Mouse (Mus musculus): ENCODE results near the gene Ece1. TPM values are rescaled to one million over a fixed set of nuclear protein-coding genes. Genes with fewer than 3 reads are reported as not detected.
A peak's percentile ranks its signal among the peaks of the same experiment; 100 is the strongest.

Ece1 gene
- total and polyA plus RNA-seq, 2 experiments from 2014 or later: 23.0 to 40.0 TPM

GRCm38 (mm10) chr4:137820721-137821120 lies 41.3 kb upstream of the Ece1 start:
- Histone ChIP-seq H3K9me3 (ENCODE audit: low read length) (no peaks in the 10 kb centered on the region), H3K9ac (replicated peaks; ENCODE audit: low read length) (no peak overlapping the region), H3K4me1 (ENCODE audit: insufficient read depth, low read length) (no peaks in the 10 kb centered on the region), H3K4me3 (ENCODE audit: low read length) (no peak overlapping the region), H3K27me3 (ENCODE audit: insufficient read depth, low read length) (no peaks in the 10 kb centered on the region), H3K36me3 (ENCODE audit: insufficient read depth, low read length) (no peaks in the 10 kb centered on the region), H3K27ac (no peak overlapping the region), H3K4me2 (ENCODE audit: low read depth, low read length) (no peak overlapping the region)
- TF ChIP-seq CTCF (IDR thresholded peaks at IDR 0.05; ENCODE audit: low read depth): no peak
- WGBS: 64% methylated on average over 3 of the region's 3 CpGs
- DNase-seq (ENCODE audit: low spot score) (no peak), ATAC-seq (no peak)

- Histone ChIP-seq H3K27ac (no peak overlapping the region), H3K4me2 (ENCODE audit: low read depth, low read length) (no peak overlapping the region), H3K27me3 (ENCODE audit: insufficient read depth, low read length) (no peaks in the 10 kb centered on the region), H3K9ac (replicated peaks; ENCODE audit: low read length) (no peak overlapping the region), H3K9me3 (ENCODE audit: low read length) (no peaks in the 10 kb centered on the region), H3K4me1 (ENCODE audit: insufficient read depth, low read length) (no peaks in the 10 kb centered on the region), H3K36me3 (ENCODE audit: insufficient read depth, low read length) (no peaks in the 10 kb centered on the region), H3K4me3 (ENCODE audit: low read length) (no peak overlapping the region)
- DNase-seq (ENCODE audit: low spot score) (no peak), ATAC-seq (no peak)
- WGBS: 90% methylated on average over 5 of the region's 5 CpGs
- TF ChIP-seq CTCF (IDR thresholded peaks at IDR 0.05; ENCODE audit: low read depth): no peak
Measured at GRCm38 (mm10) chr4:137822537-137822936, 39.5 kb upstream of the Ece1 start.

DNA sequence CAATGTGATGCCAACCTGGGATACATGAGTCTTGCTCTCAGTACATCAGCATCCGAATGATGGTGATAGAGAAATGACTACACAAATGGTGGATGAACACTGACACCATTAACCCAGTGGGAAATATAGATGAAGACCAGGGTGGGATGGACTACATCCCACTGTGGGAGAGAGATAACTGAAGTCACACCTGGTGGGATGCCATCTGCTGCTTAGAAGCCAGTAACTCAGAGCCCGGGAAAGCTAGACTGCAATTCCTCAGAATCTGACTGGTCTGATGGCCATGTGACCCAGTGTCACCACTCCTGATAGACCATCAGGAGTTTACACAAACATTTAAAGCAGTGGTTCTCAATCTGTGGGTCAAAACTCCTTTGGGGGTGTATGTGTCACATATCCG lies 38.5 kb upstream of the Ece1 start:
- no peaks in the 10 kb centered on the region for H3K27me3 ChIP-seq (ENCODE audit: insufficient read depth, low read length)
- no peak for TF ChIP-seq CTCF (IDR thresholded peaks at IDR 0.05; ENCODE audit: low read depth)
- no peak overlapping the region for H3K4me3 ChIP-seq (ENCODE audit: low read length)
- no peak overlapping the region for H3K9ac ChIP-seq (replicated peaks; ENCODE audit: low read length)
- DNase-seq (ENCODE audit: low spot score): no peak
- 87% methylated on average over 3 of the region's 3 CpGs for WGBS
- no peak for ATAC-seq
- no peak overlapping the region for H3K27ac ChIP-seq
- no peaks in the 10 kb centered on the region for H3K4me1 ChIP-seq (ENCODE audit: insufficient read depth, low read length)
- no peaks in the 10 kb centered on the region for H3K36me3 ChIP-seq (ENCODE audit: insufficient read depth, low read length)
- no peaks in the 10 kb centered on the region for H3K9me3 ChIP-seq (ENCODE audit: low read length)
- H3K4me2 ChIP-seq (ENCODE audit: low read depth, low read length): no peak overlapping the region

DNA sequence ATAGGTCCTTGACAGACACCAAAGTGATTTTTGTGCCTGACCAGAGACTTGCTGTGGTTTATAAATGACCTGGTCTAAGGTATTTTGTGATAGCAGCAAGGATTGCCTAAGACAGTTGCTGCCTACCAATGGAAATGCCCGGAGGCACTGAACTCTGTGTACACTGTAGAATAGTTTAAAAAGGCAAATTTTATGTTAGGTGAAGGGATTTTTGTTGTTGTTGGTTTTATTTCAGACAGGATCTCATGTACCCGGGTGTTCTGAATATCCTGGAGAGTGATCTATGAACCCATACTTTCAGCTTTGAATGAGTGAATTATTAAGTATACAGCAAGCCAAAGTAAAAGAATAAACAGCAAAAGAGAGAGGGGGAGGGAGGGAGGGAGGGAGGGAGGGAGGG lies 37.2 kb upstream of the Ece1 start:
- ATAC-seq (no peak), DNase-seq (ENCODE audit: low spot score) (no peak)
- no peak for TF ChIP-seq CTCF (IDR thresholded peaks at IDR 0.05; ENCODE audit: low read depth)
- Histone ChIP-seq H3K27ac (no peak overlapping the region), H3K36me3 (ENCODE audit: insufficient read depth, low read length) (no peaks in the 10 kb centered on the region), H3K4me2 (ENCODE audit: low read depth, low read length) (no peak overlapping the region), H3K4me3 (ENCODE audit: low read length) (no peak overlapping the region), H3K27me3 (ENCODE audit: insufficient read depth, low read length) (no peaks in the 10 kb centered on the region), H3K9me3 (ENCODE audit: low read length) (no peaks in the 10 kb centered on the region), H3K4me1 (ENCODE audit: insufficient read depth, low read length) (no peaks in the 10 kb centered on the region), H3K9ac (replicated peaks; ENCODE audit: low read length) (no peak overlapping the region)
- 80% methylated on average over 2 of the region's 2 CpGs for WGBS

DNA sequence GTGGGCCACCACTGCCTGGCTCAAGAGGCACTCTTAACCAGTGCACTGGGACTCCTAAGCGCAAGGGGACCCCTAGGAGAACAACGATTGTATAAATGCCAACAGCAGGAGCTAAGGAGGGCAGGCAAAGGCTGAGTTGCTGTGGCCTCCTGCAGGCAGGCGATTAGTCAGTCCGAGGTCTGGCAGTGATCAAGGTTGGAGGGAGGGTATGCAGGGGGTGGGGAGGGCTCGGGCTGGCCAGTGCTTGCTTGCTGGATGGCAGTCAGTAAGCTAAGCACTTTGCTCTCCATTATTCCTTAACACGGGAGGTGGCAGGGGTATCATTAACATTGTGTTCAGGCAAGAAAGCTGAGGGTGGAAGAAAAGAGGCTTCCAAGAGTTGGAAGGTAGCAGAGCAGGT lies 31.7 kb upstream of the Ece1 start:
- TF ChIP-seq CTCF (IDR thresholded peaks at IDR 0.05; ENCODE audit: low read depth): no peak
- 21% methylated on average over 6 of the region's 6 CpGs for WGBS

GRCm38 (mm10) chr4:137831598-137831997 lies 30.4 kb upstream of the Ece1 start:
- no peak overlapping the region for H3K4me3 ChIP-seq (ENCODE audit: low read length)
- TF ChIP-seq CTCF (IDR thresholded peaks at IDR 0.05; ENCODE audit: low read depth): no peak
- H3K27ac ChIP-seq: no peak overlapping the region
- H3K36me3 ChIP-seq (ENCODE audit: insufficient read depth, low read length): no peaks in the 10 kb centered on the region
- H3K9ac ChIP-seq (replicated peaks; ENCODE audit: low read length): no peak overlapping the region
- ATAC-seq (no peak), DNase-seq (ENCODE audit: low spot score) (no peak)
- 83% methylated on average over 11 of the region's 11 CpGs for WGBS
- no peaks in the 10 kb centered on the region for H3K27me3 ChIP-seq (ENCODE audit: insufficient read depth, low read length)
- H3K9me3 ChIP-seq (ENCODE audit: low read length): no peaks in the 10 kb centered on the region
- H3K4me1 ChIP-seq (ENCODE audit: insufficient read depth, low read length): no peaks in the 10 kb centered on the region
- H3K4me2 ChIP-seq (ENCODE audit: low read depth, low read length): no peak overlapping the region

More for the DNA sequence above, 31.7 kb upstream of the Ece1 start:
- no peak overlapping the region for H3K9ac ChIP-seq (replicated peaks; ENCODE audit: low read length)
- H3K27ac ChIP-seq: no peak overlapping the region
- no peaks in the 10 kb centered on the region for H3K27me3 ChIP-seq (ENCODE audit: insufficient read depth, low read length)
- DNase-seq (ENCODE audit: low spot score) (no peak), ATAC-seq (no peak)
- H3K4me3 ChIP-seq (ENCODE audit: low read length): no peak overlapping the region
- no peaks in the 10 kb centered on the region for H3K9me3 ChIP-seq (ENCODE audit: low read length)
- no peak overlapping the region for H3K4me2 ChIP-seq (ENCODE audit: low read depth, low read length)
- H3K36me3 ChIP-seq (ENCODE audit: insufficient read depth, low read length): no peaks in the 10 kb centered on the region
- no peaks in the 10 kb centered on the region for H3K4me1 ChIP-seq (ENCODE audit: insufficient read depth, low read length)

DNA sequence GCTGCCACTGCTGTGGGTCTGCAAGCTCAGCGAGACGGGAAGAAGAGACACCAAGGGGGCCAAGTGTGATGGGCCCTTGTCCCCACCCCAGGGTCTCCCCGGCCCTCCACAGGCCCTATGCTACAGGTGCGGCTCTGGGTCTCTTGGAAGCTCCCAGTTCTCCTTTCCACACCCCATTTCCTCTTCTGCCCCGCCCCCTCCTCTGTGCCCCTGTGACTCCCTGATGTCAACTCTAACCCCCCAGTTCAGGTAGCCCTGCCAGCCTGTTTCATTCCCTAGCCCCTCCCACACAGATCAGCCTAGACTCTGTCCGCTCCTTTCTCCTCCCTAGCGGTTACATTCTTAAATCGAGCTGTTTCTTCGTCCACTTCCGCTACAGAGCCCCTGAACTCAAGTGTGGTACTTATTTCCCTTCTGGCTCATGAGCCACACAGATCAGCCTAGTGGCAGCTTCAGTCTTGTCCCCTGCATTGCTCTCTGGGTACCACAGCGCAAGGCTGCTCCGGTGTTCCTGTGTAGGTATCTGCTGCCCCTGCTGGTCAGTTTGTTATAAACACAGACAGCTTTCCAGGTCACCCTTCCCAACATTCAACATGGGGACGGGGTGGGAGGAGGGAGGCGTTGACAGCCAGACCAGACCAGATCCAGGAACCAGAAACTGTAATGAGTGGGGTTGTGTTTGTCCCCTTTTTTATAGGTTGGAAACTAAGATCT lies 26.3 kb upstream of the Ece1 start:
- 10% methylated on average over 13 of the region's 14 CpGs for WGBS
- ATAC-seq (peak; percentile 96), DNase-seq (ENCODE audit: low spot score) (peak; percentile 95)
- Histone ChIP-seq H3K36me3 (ENCODE audit: insufficient read depth, low read length) (no peaks in the 10 kb centered on the region), H3K27me3 (ENCODE audit: insufficient read depth, low read length) (no peaks in the 10 kb centered on the region), H3K4me1 (ENCODE audit: insufficient read depth, low read length) (no peaks in the 10 kb centered on the region), H3K27ac (no peak overlapping the region), H3K4me2 (ENCODE audit: low read depth, low read length) (peak overlapping the region; percentile 33; the same call in 1 of the 2 replicates), H3K4me3 (ENCODE audit: low read length) (no peak overlapping the region), H3K9me3 (ENCODE audit: low read length) (no peaks in the 10 kb centered on the region), H3K9ac (replicated peaks; ENCODE audit: low read length) (no peak overlapping the region)
- peak; percentile 99 for TF ChIP-seq CTCF (IDR thresholded peaks at IDR 0.05; ENCODE audit: low read depth)
